Mouse (Mus musculus): ENCODE data around the gene Mgll. TPM values are rescaled to one million over a fixed set of nuclear protein-coding genes. Genes with fewer than 3 reads are reported as not detected.

The Mgll gene
- polyA plus RNA-seq, 1 experiment from 2014 or later: 1.1 TPM

DNA sequence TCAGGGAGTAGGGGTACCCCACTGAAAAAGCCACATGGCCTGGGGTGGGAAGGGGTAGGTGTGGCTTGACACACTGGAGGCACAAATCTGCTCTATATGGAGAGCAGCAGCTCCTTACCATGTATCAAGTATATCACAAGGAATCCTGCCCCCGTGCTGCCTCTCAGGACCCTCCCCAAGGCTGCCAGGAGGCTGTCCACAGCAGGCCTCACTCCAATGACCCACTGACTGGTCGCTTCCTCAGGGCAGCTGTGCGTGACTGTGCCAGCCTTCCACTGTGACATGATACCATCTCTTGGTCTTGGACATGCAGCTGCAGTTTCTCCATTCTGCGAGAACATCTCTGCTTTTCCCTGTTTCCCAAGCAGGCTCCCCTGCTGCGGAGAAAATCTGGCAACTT, 20.5 kb upstream of the Mgll start:
- Histone ChIP-seq H3K9ac (replicated peaks) (no peak overlapping the region), H3K4me3 (no peak overlapping the region), H3K27ac (replicated peaks) (no peak overlapping the region), H3K36me3 (no peaks in the 10 kb centered on the region), H3K27me3 (no peaks in the 10 kb centered on the region), H3K9me3 (no peaks in the 10 kb centered on the region), H3K4me2 (replicated peaks) (no peak overlapping the region), H3K4me1 (no peaks in the 10 kb centered on the region)
- 89% methylated on average over 5 of the region's 5 CpGs for WGBS
- no peak for ATAC-seq (ENCODE audit: low FRiP score, low read depth)

- H3K27me3 ChIP-seq: no peaks in the 10 kb centered on the region
- no peaks in the 10 kb centered on the region for H3K4me1 ChIP-seq
- no peak overlapping the region for H3K27ac ChIP-seq (replicated peaks)
- no peaks in the 10 kb centered on the region for H3K36me3 ChIP-seq
- H3K9me3 ChIP-seq: no peaks in the 10 kb centered on the region
- H3K4me2 ChIP-seq (replicated peaks): no peak overlapping the region
- no peak overlapping the region for H3K9ac ChIP-seq (replicated peaks)
- 79% methylated on average over 8 of the region's 8 CpGs for WGBS
- no peak overlapping the region for H3K4me3 ChIP-seq
- ATAC-seq (ENCODE audit: low FRiP score, low read depth): no peak
These were observed 15.6 kb upstream of the Mgll start for GRCm38 (mm10) chr6:88708401-88709278.

GRCm38 (mm10) chr6:88709279-88709575, 15.0 kb upstream of the Mgll start:
- WGBS: 72% methylated on average over 1 of the region's 1 CpGs
- no peak overlapping the region for H3K27ac ChIP-seq (replicated peaks)
- no peaks in the 10 kb centered on the region for H3K27me3 ChIP-seq
- no peaks in the 10 kb centered on the region for H3K36me3 ChIP-seq
- no peak for ATAC-seq (ENCODE audit: low FRiP score, low read depth)
- no peak overlapping the region for H3K4me3 ChIP-seq
- H3K9me3 ChIP-seq: no peaks in the 10 kb centered on the region
- H3K4me1 ChIP-seq: no peaks in the 10 kb centered on the region
- H3K9ac ChIP-seq (replicated peaks): no peak overlapping the region
- no peak overlapping the region for H3K4me2 ChIP-seq (replicated peaks)

GRCm38 (mm10) chr6:88711313-88711712, 12.9 kb upstream of the Mgll start:
- Histone ChIP-seq H3K27ac (replicated peaks) (no peak overlapping the region), H3K27me3 (no peaks in the 10 kb centered on the region), H3K4me2 (replicated peaks) (no peak overlapping the region), H3K9me3 (no peaks in the 10 kb centered on the region), H3K4me3 (no peak overlapping the region), H3K36me3 (no peaks in the 10 kb centered on the region), H3K9ac (replicated peaks) (no peak overlapping the region), H3K4me1 (peaks cover 15% of the 10 kb centered on the region; the same call in 1 of the 2 replicates)
- ATAC-seq (ENCODE audit: low FRiP score, low read depth): no peak
- WGBS: 82% methylated on average over 3 of the region's 3 CpGs

- no peak overlapping the region for H3K27ac ChIP-seq (replicated peaks)
- H3K9me3 ChIP-seq: no peaks in the 10 kb centered on the region
- no peak overlapping the region for H3K4me3 ChIP-seq
- no peak overlapping the region for H3K4me2 ChIP-seq (replicated peaks)
- no peak overlapping the region for H3K9ac ChIP-seq (replicated peaks)
- WGBS: 83% methylated on average over 4 of the region's 4 CpGs
- H3K36me3 ChIP-seq: no peaks in the 10 kb centered on the region
- no peaks in the 10 kb centered on the region for H3K27me3 ChIP-seq
- peaks cover 15% of the 10 kb centered on the region; the same call in 1 of the 2 replicates for H3K4me1 ChIP-seq
- ATAC-seq (ENCODE audit: low FRiP score, low read depth): no peak
These were observed 12.1 kb upstream of the Mgll start for GRCm38 (mm10) chr6:88712083-88712482.

DNA sequence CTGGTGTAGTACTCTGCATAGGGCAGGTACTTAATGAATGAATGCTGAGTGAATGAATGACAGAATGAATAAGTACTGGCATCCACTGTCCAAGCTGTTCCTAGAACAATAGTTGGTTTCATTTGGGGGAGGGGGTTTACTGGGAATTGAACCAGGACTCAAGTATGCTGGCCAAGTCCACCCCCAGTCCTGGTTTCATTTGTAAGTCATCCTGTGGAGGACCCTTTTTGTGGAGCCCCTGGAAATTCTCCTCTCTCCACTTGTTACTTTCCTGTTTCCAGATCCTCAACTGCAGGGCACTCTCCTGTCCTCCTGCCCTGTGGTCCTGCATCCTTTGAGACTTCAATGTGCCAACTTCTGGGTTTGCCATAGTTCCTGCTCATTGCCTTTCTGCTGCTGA, 10.9 kb upstream of the Mgll start:
- no peak overlapping the region for H3K4me3 ChIP-seq
- no peak overlapping the region for H3K4me2 ChIP-seq (replicated peaks)
- ATAC-seq (ENCODE audit: low FRiP score, low read depth): no peak
- H3K27me3 ChIP-seq: no peaks in the 10 kb centered on the region
- no peaks in the 10 kb centered on the region for H3K9me3 ChIP-seq
- H3K36me3 ChIP-seq: no peaks in the 10 kb centered on the region
- H3K27ac ChIP-seq (replicated peaks): no peak overlapping the region
- H3K9ac ChIP-seq (replicated peaks): no peak overlapping the region
- H3K4me1 ChIP-seq: peaks cover 15% of the 10 kb centered on the region; the same call in 1 of the 2 replicates

- H3K27me3 ChIP-seq: no peaks in the 10 kb centered on the region
- H3K36me3 ChIP-seq: no peaks in the 10 kb centered on the region
- no peaks in the 10 kb centered on the region for H3K9me3 ChIP-seq
- H3K9ac ChIP-seq (replicated peaks): no peak overlapping the region
- peaks cover 15% of the 10 kb centered on the region; the same call in 1 of the 2 replicates for H3K4me1 ChIP-seq
- WGBS: 94% methylated on average over 4 of the region's 4 CpGs
- no peak for ATAC-seq (ENCODE audit: low FRiP score, low read depth)
- no peak overlapping the region for H3K4me2 ChIP-seq (replicated peaks)
- H3K27ac ChIP-seq (replicated peaks): no peak overlapping the region
- no peak overlapping the region for H3K4me3 ChIP-seq
These were observed 10.0 kb upstream of the Mgll start for GRCm38 (mm10) chr6:88714200-88714674.

DNA sequence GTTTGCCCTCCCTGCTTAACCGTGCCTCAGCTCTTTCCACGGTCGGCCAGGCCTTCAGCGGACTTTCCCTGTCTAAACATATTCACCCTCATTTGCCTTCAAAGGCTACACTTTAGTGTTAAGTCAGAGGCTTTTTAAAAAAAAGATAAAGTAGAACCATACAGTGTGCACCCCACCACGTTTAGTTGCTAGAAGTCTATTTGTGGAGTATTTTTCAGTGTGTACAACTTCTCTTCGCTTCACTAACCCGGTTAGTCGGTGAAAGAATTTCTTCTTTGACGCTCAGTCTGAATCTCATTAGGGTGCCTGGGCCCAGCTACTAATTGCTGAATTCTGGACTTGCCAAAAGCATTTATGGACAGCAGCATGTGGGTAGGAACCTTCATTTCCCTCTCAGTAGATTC, 8.8 kb upstream of the Mgll start:
- Histone ChIP-seq H3K4me2 (replicated peaks) (no peak overlapping the region), H3K9me3 (no peaks in the 10 kb centered on the region), H3K4me3 (no peak overlapping the region), H3K27me3 (no peaks in the 10 kb centered on the region), H3K4me1 (peaks cover 15% of the 10 kb centered on the region; the same call in 1 of the 2 replicates), H3K36me3 (no peaks in the 10 kb centered on the region), H3K27ac (replicated peaks) (no peak overlapping the region), H3K9ac (replicated peaks) (no peak overlapping the region)
- 49% methylated on average over 9 of the region's 9 CpGs for WGBS
- ATAC-seq (ENCODE audit: low FRiP score, low read depth): no peak

GRCm38 (mm10) chr6:88715966-88716365, 8.2 kb upstream of the Mgll start:
- H3K4me2 ChIP-seq (replicated peaks): no peak overlapping the region
- H3K4me3 ChIP-seq: no peak overlapping the region
- no peak for ATAC-seq (ENCODE audit: low FRiP score, low read depth)
- H3K4me1 ChIP-seq: peaks cover 15% of the 10 kb centered on the region; the same call in 1 of the 2 replicates
- 65% methylated on average over 5 of the region's 5 CpGs for WGBS
- no peaks in the 10 kb centered on the region for H3K27me3 ChIP-seq
- H3K9me3 ChIP-seq: no peaks in the 10 kb centered on the region
- H3K9ac ChIP-seq (replicated peaks): no peak overlapping the region
- H3K36me3 ChIP-seq: no peaks in the 10 kb centered on the region
- no peak overlapping the region for H3K27ac ChIP-seq (replicated peaks)

DNA sequence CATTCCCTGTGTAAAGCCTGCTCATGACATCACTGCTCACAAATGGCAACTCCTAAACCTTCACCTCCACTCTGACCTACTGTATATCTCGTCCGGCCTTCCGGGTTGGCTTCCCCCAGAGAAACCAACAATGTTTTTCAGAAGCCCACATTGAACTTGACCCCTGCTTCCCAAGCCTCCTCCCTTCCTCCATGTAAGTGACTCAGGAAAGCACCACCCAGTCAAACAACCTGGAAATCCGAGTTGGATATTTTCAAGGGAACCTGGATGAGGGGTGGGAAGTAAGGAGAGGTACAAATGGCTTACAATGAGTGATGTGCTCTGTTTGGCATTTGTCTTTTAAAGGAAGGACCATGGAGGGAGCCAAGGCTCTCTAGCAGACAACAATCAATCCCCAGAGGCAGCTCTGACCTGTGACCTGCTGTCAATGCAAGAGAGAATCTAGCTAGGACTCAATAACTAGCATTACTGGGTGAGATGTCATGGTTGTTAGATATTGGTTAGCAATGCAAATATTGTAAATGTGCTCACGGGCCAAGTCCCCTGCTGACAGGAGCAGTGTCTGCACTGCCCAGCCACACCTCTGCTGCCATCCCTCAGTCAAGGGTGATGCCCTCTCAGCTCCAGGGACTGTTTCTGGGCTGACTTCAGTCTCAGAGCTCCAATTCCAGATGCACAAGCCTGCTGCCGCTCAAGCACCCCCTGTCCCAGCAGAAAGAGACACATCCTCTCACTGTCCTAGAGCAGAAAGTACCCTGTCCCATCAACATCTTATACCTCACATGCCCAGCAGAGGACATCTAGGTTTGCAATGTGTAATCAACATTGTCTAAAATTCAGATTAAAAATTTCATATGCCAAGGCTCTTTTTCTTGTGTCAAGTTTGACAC, 6.8 kb upstream of the Mgll start:
- Histone ChIP-seq H3K36me3 (no peaks in the 10 kb centered on the region), H3K4me1 (peaks cover 15% of the 10 kb centered on the region; the same call in 1 of the 2 replicates), H3K27me3 (peaks cover 6% of the 10 kb centered on the region; the same call in 1 of the 2 replicates), H3K9me3 (no peaks in the 10 kb centered on the region), H3K27ac (replicated peaks) (no peak overlapping the region), H3K4me2 (replicated peaks) (no peak overlapping the region), H3K4me3 (no peak overlapping the region), H3K9ac (replicated peaks) (no peak overlapping the region)
- 74% methylated on average over 6 of the region's 6 CpGs for WGBS
- ATAC-seq (ENCODE audit: low FRiP score, low read depth): no peak

GRCm38 (mm10) chr6:88718033-88718725, 6.0 kb upstream of the Mgll start:
- Histone ChIP-seq H3K36me3 (no peaks in the 10 kb centered on the region), H3K4me2 (replicated peaks) (no peak overlapping the region), H3K27ac (replicated peaks) (no peak overlapping the region), H3K9me3 (no peaks in the 10 kb centered on the region), H3K4me1 (peaks cover 15% of the 10 kb centered on the region; the same call in 1 of the 2 replicates), H3K4me3 (no peak overlapping the region), H3K27me3 (peaks cover 14% of the 10 kb centered on the region), H3K9ac (replicated peaks) (no peak overlapping the region)
- 90% methylated on average over 7 of the region's 7 CpGs for WGBS
- no peak for ATAC-seq (ENCODE audit: low FRiP score, low read depth)

Measured in midbrain, embryonic 12.5 days (tissue).